Mouse (Mus musculus): ENCODE results near the gene Rbpj. TPM values are rescaled to one million over a fixed set of nuclear protein-coding genes. Genes with fewer than 3 reads are reported as not detected.

Rbpj gene
- polyA plus RNA-seq, 1 experiment from 2014 or later = 30.0 TPM

GRCm38 (mm10) chr5:53685623-53686022, 219.7 kb downstream of the Rbpj start:
- Histone ChIP-seq H3K27ac (ENCODE audit: low read length) (no peak overlapping the region), H3K36me3 (ENCODE audit: control insufficient read depth, insufficient read depth, low read length) (no peaks in the 10 kb centered on the region), H3K9me3 (replicated peaks; ENCODE audit: control insufficient read depth, low read length) (no peaks in the 10 kb centered on the region), H3K4me2 (ENCODE audit: low read depth, low read length) (no peak overlapping the region), H3K4me3 (replicated peaks; ENCODE audit: low read length) (no peak overlapping the region), H3K27me3 (ENCODE audit: control insufficient read depth, insufficient read depth, low read length) (no peaks in the 10 kb centered on the region), H3K4me1 (ENCODE audit: control insufficient read depth, insufficient read depth, low read length) (peaks cover 10% of the 10 kb centered on the region; the same call in 1 of the 2 replicates), H3K9ac (ENCODE audit: low read length) (no peak overlapping the region)
- WGBS = 80% methylated on average over 4 of the region's 4 CpGs
- no peak for ATAC-seq (ENCODE audit: insufficient read depth, low FRiP score)

GRCm38 (mm10) chr5:53686379-53686778, 220.4 kb downstream of the Rbpj start:
- Histone ChIP-seq H3K9me3 (replicated peaks; ENCODE audit: control insufficient read depth, low read length) (no peaks in the 10 kb centered on the region), H3K36me3 (ENCODE audit: control insufficient read depth, insufficient read depth, low read length) (no peaks in the 10 kb centered on the region), H3K4me1 (ENCODE audit: control insufficient read depth, insufficient read depth, low read length) (peaks cover 10% of the 10 kb centered on the region; the same call in 1 of the 2 replicates), H3K4me3 (replicated peaks; ENCODE audit: low read length) (no peak overlapping the region), H3K27me3 (ENCODE audit: control insufficient read depth, insufficient read depth, low read length) (no peaks in the 10 kb centered on the region), H3K27ac (ENCODE audit: low read length) (no peak overlapping the region), H3K4me2 (ENCODE audit: low read depth, low read length) (no peak overlapping the region), H3K9ac (ENCODE audit: low read length) (no peak overlapping the region)
- ATAC-seq (ENCODE audit: insufficient read depth, low FRiP score) = peak; percentile 79; the same call in 1 of the 2 replicates
- 27% methylated on average over 2 of the region's 2 CpGs for WGBS

GRCm38 (mm10) chr5:53688326-53688725, 222.4 kb downstream of the Rbpj start:
- Histone ChIP-seq H3K4me2 (ENCODE audit: low read depth, low read length) (no peak overlapping the region), H3K27ac (ENCODE audit: low read length) (no peak overlapping the region), H3K9me3 (replicated peaks; ENCODE audit: control insufficient read depth, low read length) (no peaks in the 10 kb centered on the region), H3K36me3 (ENCODE audit: control insufficient read depth, insufficient read depth, low read length) (no peaks in the 10 kb centered on the region), H3K4me3 (replicated peaks; ENCODE audit: low read length) (no peak overlapping the region), H3K4me1 (ENCODE audit: control insufficient read depth, insufficient read depth, low read length) (peaks cover 10% of the 10 kb centered on the region; the same call in 1 of the 2 replicates), H3K27me3 (ENCODE audit: control insufficient read depth, insufficient read depth, low read length) (no peaks in the 10 kb centered on the region), H3K9ac (ENCODE audit: low read length) (no peak overlapping the region)
- 65% methylated on average over 7 of the region's 7 CpGs for WGBS
- no peak for ATAC-seq (ENCODE audit: insufficient read depth, low FRiP score)

GRCm38 (mm10) chr5:53691577-53691976, 225.6 kb downstream of the Rbpj start:
- H3K4me3 ChIP-seq (replicated peaks; ENCODE audit: low read length) = no peak overlapping the region
- ATAC-seq (ENCODE audit: insufficient read depth, low FRiP score) = no peak
- no peak overlapping the region for H3K27ac ChIP-seq (ENCODE audit: low read length)
- no peak overlapping the region for H3K4me2 ChIP-seq (ENCODE audit: low read depth, low read length)
- no peaks in the 10 kb centered on the region for H3K36me3 ChIP-seq (ENCODE audit: control insufficient read depth, insufficient read depth, low read length)
- no peaks in the 10 kb centered on the region for H3K9me3 ChIP-seq (replicated peaks; ENCODE audit: control insufficient read depth, low read length)
- 64% methylated on average over 3 of the region's 3 CpGs for WGBS
- no peak overlapping the region for H3K9ac ChIP-seq (ENCODE audit: low read length)
- H3K27me3 ChIP-seq (ENCODE audit: control insufficient read depth, insufficient read depth, low read length) = no peaks in the 10 kb centered on the region
- 0 out of 2 replicates have a peak, but pooled peaks cover 5% of the 10 kb centered on the region for H3K4me1 ChIP-seq (ENCODE audit: control insufficient read depth, insufficient read depth, low read length)

GRCm38 (mm10) chr5:53692100-53692499, 226.1 kb downstream of the Rbpj start:
- Histone ChIP-seq H3K9me3 (replicated peaks; ENCODE audit: control insufficient read depth, low read length) (no peaks in the 10 kb centered on the region), H3K4me2 (ENCODE audit: low read depth, low read length) (no peak overlapping the region), H3K27ac (ENCODE audit: low read length) (no peak overlapping the region), H3K4me1 (ENCODE audit: control insufficient read depth, insufficient read depth, low read length) (0 out of 2 replicates have a peak, but pooled peaks cover 1% of the 10 kb centered on the region), H3K4me3 (replicated peaks; ENCODE audit: low read length) (no peak overlapping the region), H3K9ac (ENCODE audit: low read length) (no peak overlapping the region), H3K36me3 (ENCODE audit: control insufficient read depth, insufficient read depth, low read length) (no peaks in the 10 kb centered on the region), H3K27me3 (ENCODE audit: control insufficient read depth, insufficient read depth, low read length) (no peaks in the 10 kb centered on the region)
- ATAC-seq (ENCODE audit: insufficient read depth, low FRiP score) = peak; percentile 49; the same call in 1 of the 2 replicates
- 50% methylated on average over 8 of the region's 8 CpGs for WGBS

GRCm38 (mm10) chr5:53692662-53693061, 226.7 kb downstream of the Rbpj start:
- no peak overlapping the region for H3K4me3 ChIP-seq (replicated peaks; ENCODE audit: low read length)
- H3K4me1 ChIP-seq (ENCODE audit: control insufficient read depth, insufficient read depth, low read length) = no peaks in the 10 kb centered on the region
- ATAC-seq (ENCODE audit: insufficient read depth, low FRiP score) = no peak
- no peaks in the 10 kb centered on the region for H3K27me3 ChIP-seq (ENCODE audit: control insufficient read depth, insufficient read depth, low read length)
- no peaks in the 10 kb centered on the region for H3K36me3 ChIP-seq (ENCODE audit: control insufficient read depth, insufficient read depth, low read length)
- no peak overlapping the region for H3K9ac ChIP-seq (ENCODE audit: low read length)
- no peaks in the 10 kb centered on the region for H3K9me3 ChIP-seq (replicated peaks; ENCODE audit: control insufficient read depth, low read length)
- H3K27ac ChIP-seq (ENCODE audit: low read length) = no peak overlapping the region
- 97% methylated on average over 1 of the region's 1 CpGs for WGBS
- no peak overlapping the region for H3K4me2 ChIP-seq (ENCODE audit: low read depth, low read length)

- H3K4me3 ChIP-seq (replicated peaks; ENCODE audit: low read length) = no peak overlapping the region
- 50% methylated on average over 3 of the region's 3 CpGs for WGBS
- no peak overlapping the region for H3K4me2 ChIP-seq (ENCODE audit: low read depth, low read length)
- no peak overlapping the region for H3K27ac ChIP-seq (ENCODE audit: low read length)
- H3K27me3 ChIP-seq (ENCODE audit: control insufficient read depth, insufficient read depth, low read length) = no peaks in the 10 kb centered on the region
- no peaks in the 10 kb centered on the region for H3K4me1 ChIP-seq (ENCODE audit: control insufficient read depth, insufficient read depth, low read length)
- no peaks in the 10 kb centered on the region for H3K36me3 ChIP-seq (ENCODE audit: control insufficient read depth, insufficient read depth, low read length)
- ATAC-seq (ENCODE audit: insufficient read depth, low FRiP score) = no peak
- H3K9me3 ChIP-seq (replicated peaks; ENCODE audit: control insufficient read depth, low read length) = 0 out of 2 replicates have a peak, but pooled peaks cover 5% of the 10 kb centered on the region
- H3K9ac ChIP-seq (ENCODE audit: low read length) = no peak overlapping the region
Observed at GRCm38 (mm10) chr5:53696701-53697100, 230.7 kb downstream of the Rbpj start.

- Histone ChIP-seq H3K36me3 (ENCODE audit: control insufficient read depth, insufficient read depth, low read length) (no peaks in the 10 kb centered on the region), H3K27ac (ENCODE audit: low read length) (no peak overlapping the region), H3K9me3 (replicated peaks; ENCODE audit: control insufficient read depth, low read length) (0 out of 2 replicates have a peak, but pooled peaks cover 5% of the 10 kb centered on the region), H3K4me2 (ENCODE audit: low read depth, low read length) (no peak overlapping the region), H3K27me3 (ENCODE audit: control insufficient read depth, insufficient read depth, low read length) (no peaks in the 10 kb centered on the region), H3K4me3 (replicated peaks; ENCODE audit: low read length) (no peak overlapping the region), H3K4me1 (ENCODE audit: control insufficient read depth, insufficient read depth, low read length) (no peaks in the 10 kb centered on the region), H3K9ac (ENCODE audit: low read length) (no peak overlapping the region)
- ATAC-seq (ENCODE audit: insufficient read depth, low FRiP score) = no peak
- 58% methylated on average over 9 of the region's 9 CpGs for WGBS
Observed at GRCm38 (mm10) chr5:53697794-53698193, 231.8 kb downstream of the Rbpj start.

- WGBS = 74% methylated on average over 14 of the region's 14 CpGs
Observed at GRCm38 (mm10) chr5:53702686-53703085, 236.7 kb downstream of the Rbpj start.

More at GRCm38 (mm10) chr5:53702686-53703085, 236.7 kb downstream of the Rbpj start:
- H3K27me3 ChIP-seq (ENCODE audit: control insufficient read depth, insufficient read depth, low read length) = no peaks in the 10 kb centered on the region
- no peaks in the 10 kb centered on the region for H3K4me1 ChIP-seq (ENCODE audit: control insufficient read depth, insufficient read depth, low read length)
- no peaks in the 10 kb centered on the region for H3K36me3 ChIP-seq (ENCODE audit: control insufficient read depth, insufficient read depth, low read length)
- H3K27ac ChIP-seq (ENCODE audit: low read length) = no peak overlapping the region
- H3K9me3 ChIP-seq (replicated peaks; ENCODE audit: control insufficient read depth, low read length) = 0 out of 2 replicates have a peak, but pooled peaks cover 5% of the 10 kb centered on the region
- ATAC-seq (ENCODE audit: insufficient read depth, low FRiP score) = no peak
- H3K4me3 ChIP-seq (replicated peaks; ENCODE audit: low read length) = no peak overlapping the region
- H3K9ac ChIP-seq (ENCODE audit: low read length) = no peak overlapping the region
- no peak overlapping the region for H3K4me2 ChIP-seq (ENCODE audit: low read depth, low read length)

All from stomach, embryonic 16.5 days (tissue).